Mouse (Mus musculus): ENCODE measurements around the gene Prdm16. TPM values are rescaled to one million over a fixed set of nuclear protein-coding genes. Genes with fewer than 3 reads are reported as not detected.

The Prdm16 gene
- total and polyA plus RNA-seq, 3 experiments, result not detected

DNA sequence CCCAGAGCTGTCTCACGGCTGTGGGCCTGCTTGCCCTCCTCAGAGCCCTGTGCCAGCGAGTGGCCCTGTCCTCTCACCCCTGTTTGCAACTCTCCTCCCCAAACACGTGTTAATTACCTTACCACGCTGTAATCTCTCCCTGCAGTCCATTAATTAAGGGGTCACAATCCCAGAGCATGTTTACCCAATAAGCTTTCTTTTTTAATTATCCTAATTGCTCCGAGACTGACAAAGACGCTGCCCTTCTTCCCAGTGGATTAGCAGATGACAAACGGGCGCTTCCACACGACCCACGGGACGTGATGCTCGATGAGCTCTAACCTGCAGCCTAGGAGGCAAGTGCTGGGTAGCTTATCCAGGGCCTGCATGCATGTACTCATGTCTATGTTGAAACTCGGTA is 176.7 kb downstream of the Prdm16 start:
- Histone ChIP-seq H3K4me3 (replicated peaks in 1 of 3; ENCODE audit: low read depth in 2 of 3, low read length in 2 of 3, poor library complexity in 1 of 3) (no peak overlapping the region), H3K27ac (ENCODE audit: insufficient read depth, low read depth) (no peak overlapping the region), H3K27me3 (replicated peaks) (no peaks in the 10 kb centered on the region), H3K36me3 (replicated peaks in 1 of 2; ENCODE audit: control insufficient read depth in 1 of 2, insufficient read depth in 1 of 2, low read length in 1 of 2) (no peaks in the 10 kb centered on the region), H3K4me2 (ENCODE audit: insufficient read depth, low read depth, poor library complexity, severe bottlenecking) (no peak overlapping the region), H3K79me2 (replicated peaks; ENCODE audit: control insufficient read depth, extremely low read depth, insufficient read depth, poor library complexity, severe bottlenecking) (no peaks in the 10 kb centered on the region), H3K9me3 (replicated peaks; ENCODE audit: low read length) (peaks cover 94% of the 10 kb centered on the region), H3K9ac (ENCODE audit: insufficient read depth, low read depth) (no peak overlapping the region), H3K4me1 (ENCODE audit: control insufficient read depth in 1 of 2, insufficient read depth in 2 of 2) (no peaks in the 10 kb centered on the region)
- in situ Hi-C loops (cut with MboI; ENCODE audit: low pct_ligation_motif_present, low pct_unique_long_range_greater_than_20kb, low sequenced_read_pairs) (no loop called here), dilution Hi-C loops (cut with MboI; ENCODE audit: extremely low pct_ligation_motif_present, extremely low pct_unique_long_range_greater_than_20kb, low sequenced_read_pairs) (no loop called here)
- no peak for TF ChIP-seq RAD21 (IDR thresholded peaks at IDR 0.05; ENCODE audit: low read depth, low read length)
- no peak for TF ChIP-seq USF1 (IDR thresholded peaks at IDR 0.05; ENCODE audit: low read depth, low read length)
- TF ChIP-seq CHD2 (IDR thresholded peaks at IDR 0.05; ENCODE audit: low read length), result no peak
- TF ChIP-seq MXI1 (IDR thresholded peaks at IDR 0.05; ENCODE audit: low read depth, low read length), result no peak
- no peak for TF ChIP-seq POLR2AphosphoS2 (IDR thresholded peaks at IDR 0.05; ENCODE audit: low read depth, low read length)
- TF ChIP-seq TBP (conservative IDR thresholded peaks at IDR 0.05; ENCODE audit: low read depth, low read length), result no peak
- TF ChIP-seq MEF2A (IDR thresholded peaks at IDR 0.05; ENCODE audit: borderline replicate concordance, low read depth, low read length), result no peak
- no peak for TF ChIP-seq ZMIZ1 (IDR thresholded peaks at IDR 0.05; ENCODE audit: low read depth, low read length)
- TF ChIP-seq ZC3H11A (IDR thresholded peaks at IDR 0.05; ENCODE audit: low read depth, low read length), result no peak
- no peak for TF ChIP-seq JUND (conservative IDR thresholded peaks at IDR 0.05; ENCODE audit: low read depth, low read length)
- no peak for TF ChIP-seq MAX (IDR thresholded peaks at IDR 0.05; ENCODE audit: low read length)
- no peak for TF ChIP-seq UBTF (IDR thresholded peaks at IDR 0.05; ENCODE audit: low read depth, low read length)
- DNase-seq (ENCODE audit: extremely low read depth), result no peak

DNA sequence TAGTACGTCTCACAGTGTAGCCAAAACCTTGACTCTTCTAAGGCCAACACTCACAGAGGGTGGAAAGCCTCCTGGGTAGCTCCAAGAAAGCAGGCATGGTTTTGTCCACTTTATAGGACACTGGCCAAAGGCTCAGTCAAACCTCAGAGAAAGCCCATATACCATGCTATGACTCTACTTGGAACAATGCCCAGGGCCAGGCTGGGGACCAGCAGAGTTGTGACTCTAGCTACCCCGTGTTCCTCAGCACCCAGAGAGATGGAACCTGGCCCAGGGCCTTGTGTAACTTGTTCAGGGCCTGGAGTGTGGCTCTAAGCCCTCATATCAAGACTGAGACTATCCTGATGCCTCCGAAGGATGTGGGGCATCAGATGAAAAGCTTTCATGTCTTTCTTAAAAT is 178.9 kb downstream of the Prdm16 start:
- in situ Hi-C loops (cut with MboI; ENCODE audit: low pct_ligation_motif_present, low pct_unique_long_range_greater_than_20kb, low sequenced_read_pairs), result no loop called here
- H3K4me3 ChIP-seq (replicated peaks in 1 of 3; ENCODE audit: low read depth in 2 of 3, low read length in 2 of 3, poor library complexity in 1 of 3), result no peak overlapping the region

More for the DNA sequence above, 178.9 kb downstream of the Prdm16 start:
- peaks cover 92% of the 10 kb centered on the region for H3K9me3 ChIP-seq (replicated peaks; ENCODE audit: low read length)
- H3K4me2 ChIP-seq (ENCODE audit: insufficient read depth, low read depth, poor library complexity, severe bottlenecking), result no peak overlapping the region
- H3K4me1 ChIP-seq (ENCODE audit: control insufficient read depth in 1 of 2, insufficient read depth in 2 of 2), result no peaks in the 10 kb centered on the region
- no peak overlapping the region for H3K9ac ChIP-seq (ENCODE audit: insufficient read depth, low read depth)
- TF ChIP-seq USF1 (IDR thresholded peaks at IDR 0.05; ENCODE audit: low read depth, low read length) (no peak), GABPA (IDR thresholded peaks at IDR 0.05; ENCODE audit: insufficient replicate concordance, low read depth, low read length) (no peak), ZMIZ1 (IDR thresholded peaks at IDR 0.05; ENCODE audit: low read depth, low read length) (no peak), ELF1 (IDR thresholded peaks at IDR 0.05; ENCODE audit: low read depth, low read length) (no peak), BHLHE40 (IDR thresholded peaks at IDR 0.05; ENCODE audit: low read depth, low read length) (no peak), MEF2A (IDR thresholded peaks at IDR 0.05; ENCODE audit: borderline replicate concordance, low read depth, low read length) (no peak), POLR2A (IDR thresholded peaks at IDR 0.05; ENCODE audit: low read depth, low read length) (no peak), MAZ (IDR thresholded peaks at IDR 0.05; ENCODE audit: low read depth, low read length) (no peak), IRF4 (IDR thresholded peaks at IDR 0.05; ENCODE audit: low read depth, low read length) (no peak), TCF12 (IDR thresholded peaks at IDR 0.05; ENCODE audit: low read depth, low read length) (no peak), KAT2A (IDR thresholded peaks at IDR 0.05; ENCODE audit: insufficient replicate concordance, low read length) (no peak), JUND (conservative IDR thresholded peaks at IDR 0.05; ENCODE audit: low read depth, low read length) (no peak), SMC3 (IDR thresholded peaks at IDR 0.05; ENCODE audit: low read depth, low read length) (no peak), ZC3H11A (IDR thresholded peaks at IDR 0.05; ENCODE audit: low read depth, low read length) (no peak), SIN3A (IDR thresholded peaks at IDR 0.05; ENCODE audit: low read length) (no peak), EP300 (IDR thresholded peaks at IDR 0.05; ENCODE audit: low read length) (no peak), RCOR1 (conservative IDR thresholded peaks at IDR 0.05; ENCODE audit: low read depth, low read length) (no peak), TBP (conservative IDR thresholded peaks at IDR 0.05; ENCODE audit: low read depth, low read length) (no peak), ZNF384 (IDR thresholded peaks at IDR 0.05; ENCODE audit: low read depth, low read length) (no peak), MAX (IDR thresholded peaks at IDR 0.05; ENCODE audit: low read length) (no peak)
- H3K79me2 ChIP-seq (replicated peaks; ENCODE audit: control insufficient read depth, extremely low read depth, insufficient read depth, poor library complexity, severe bottlenecking), result no peaks in the 10 kb centered on the region
- H3K27ac ChIP-seq (ENCODE audit: insufficient read depth, low read depth), result no peak overlapping the region
- no peak for DNase-seq (ENCODE audit: extremely low read depth)
- no peaks in the 10 kb centered on the region for H3K36me3 ChIP-seq (replicated peaks in 1 of 2; ENCODE audit: control insufficient read depth in 1 of 2, insufficient read depth in 1 of 2, low read length in 1 of 2)
- no peaks in the 10 kb centered on the region for H3K27me3 ChIP-seq (replicated peaks)
- dilution Hi-C loops (cut with MboI; ENCODE audit: extremely low pct_ligation_motif_present, extremely low pct_unique_long_range_greater_than_20kb, low sequenced_read_pairs), result no loop called here
